Mouse (Mus musculus): ENCODE measurements around the gene Acad11. TPM values are rescaled to one million over a fixed set of nuclear protein-coding genes. Genes with fewer than 3 reads are reported as not detected.

The Acad11 gene
- polyA plus RNA-seq, 1 experiment, result 18.8 TPM

- H3K36me3 ChIP-seq (ENCODE audit: control insufficient read depth, insufficient read depth, low read length), result peaks cover 7% of the 10 kb centered on the region
- no peak overlapping the region for H3K27ac ChIP-seq (ENCODE audit: control insufficient read depth, insufficient read depth, low read depth, low read length)
- no peak overlapping the region for H3K4me3 ChIP-seq (ENCODE audit: control insufficient read depth, low read depth, low read length)
- H3K27me3 ChIP-seq (ENCODE audit: control insufficient read depth, insufficient read depth, low read length), result no peaks in the 10 kb centered on the region
- no peaks in the 10 kb centered on the region for H3K4me1 ChIP-seq (ENCODE audit: control insufficient read depth, insufficient read depth, low read length)
- TF ChIP-seq CTCF (IDR thresholded peaks at IDR 0.05; ENCODE audit: control insufficient read depth, insufficient read depth, insufficient replicate concordance, low read depth, low read length) (no peak), POLR2A (IDR thresholded peaks at IDR 0.05; ENCODE audit: control insufficient read depth, low read depth, low read length) (no peak)
Measured at GRCm38 (mm10) chr9:104080038-104080437, 16.9 kb downstream of the Acad11 start.

GRCm38 (mm10) chr9:104085730-104086429 is 22.7 kb downstream of the Acad11 start:
- TF ChIP-seq CTCF (IDR thresholded peaks at IDR 0.05; ENCODE audit: control insufficient read depth, insufficient read depth, insufficient replicate concordance, low read depth, low read length) (no peak), POLR2A (IDR thresholded peaks at IDR 0.05; ENCODE audit: control insufficient read depth, low read depth, low read length) (no peak)
- Histone ChIP-seq H3K27ac (ENCODE audit: control insufficient read depth, insufficient read depth, low read depth, low read length) (no peak overlapping the region), H3K36me3 (ENCODE audit: control insufficient read depth, insufficient read depth, low read length) (peaks cover 7% of the 10 kb centered on the region), H3K4me3 (ENCODE audit: control insufficient read depth, low read depth, low read length) (no peak overlapping the region), H3K4me1 (ENCODE audit: control insufficient read depth, insufficient read depth, low read length) (no peaks in the 10 kb centered on the region), H3K27me3 (ENCODE audit: control insufficient read depth, insufficient read depth, low read length) (no peaks in the 10 kb centered on the region)

GRCm38 (mm10) chr9:104088555-104088954 is 25.4 kb downstream of the Acad11 start:
- H3K4me3 ChIP-seq (ENCODE audit: control insufficient read depth, low read depth, low read length), result no peak overlapping the region
- no peak overlapping the region for H3K27ac ChIP-seq (ENCODE audit: control insufficient read depth, insufficient read depth, low read depth, low read length)
- H3K4me1 ChIP-seq (ENCODE audit: control insufficient read depth, insufficient read depth, low read length), result no peaks in the 10 kb centered on the region
- TF ChIP-seq POLR2A (IDR thresholded peaks at IDR 0.05; ENCODE audit: control insufficient read depth, low read depth, low read length), result no peak
- no peak for TF ChIP-seq CTCF (IDR thresholded peaks at IDR 0.05; ENCODE audit: control insufficient read depth, insufficient read depth, insufficient replicate concordance, low read depth, low read length)
- peaks cover 10% of the 10 kb centered on the region for H3K36me3 ChIP-seq (ENCODE audit: control insufficient read depth, insufficient read depth, low read length)
- no peaks in the 10 kb centered on the region for H3K27me3 ChIP-seq (ENCODE audit: control insufficient read depth, insufficient read depth, low read length)

- Histone ChIP-seq H3K4me3 (ENCODE audit: control insufficient read depth, low read depth, low read length) (no peak overlapping the region), H3K27me3 (ENCODE audit: control insufficient read depth, insufficient read depth, low read length) (no peaks in the 10 kb centered on the region), H3K27ac (ENCODE audit: control insufficient read depth, insufficient read depth, low read depth, low read length) (no peak overlapping the region), H3K4me1 (ENCODE audit: control insufficient read depth, insufficient read depth, low read length) (no peaks in the 10 kb centered on the region), H3K36me3 (ENCODE audit: control insufficient read depth, insufficient read depth, low read length) (peaks cover 5% of the 10 kb centered on the region; the same call in 1 of the 2 replicates)
- TF ChIP-seq POLR2A (IDR thresholded peaks at IDR 0.05; ENCODE audit: control insufficient read depth, low read depth, low read length), result no peak
Measured at GRCm38 (mm10) chr9:104092945-104093344, 29.8 kb downstream of the Acad11 start.

GRCm38 (mm10) chr9:104098256-104098655 is 35.1 kb downstream of the Acad11 start:
- H3K36me3 ChIP-seq (ENCODE audit: control insufficient read depth, insufficient read depth, low read length), result peaks cover 2% of the 10 kb centered on the region; the same call in 1 of the 2 replicates
- no peak for TF ChIP-seq POLR2A (IDR thresholded peaks at IDR 0.05; ENCODE audit: control insufficient read depth, low read depth, low read length)
- TF ChIP-seq CTCF (IDR thresholded peaks at IDR 0.05; ENCODE audit: control insufficient read depth, insufficient read depth, insufficient replicate concordance, low read depth, low read length), result no peak
- H3K4me1 ChIP-seq (ENCODE audit: control insufficient read depth, insufficient read depth, low read length), result no peaks in the 10 kb centered on the region; the same call in 1 of the 2 replicates
- H3K27me3 ChIP-seq (ENCODE audit: control insufficient read depth, insufficient read depth, low read length), result no peaks in the 10 kb centered on the region
- no peak overlapping the region for H3K4me3 ChIP-seq (ENCODE audit: control insufficient read depth, low read depth, low read length)
- no peak overlapping the region for H3K27ac ChIP-seq (ENCODE audit: control insufficient read depth, insufficient read depth, low read depth, low read length)

GRCm38 (mm10) chr9:104099060-104099459 is 35.9 kb downstream of the Acad11 start:
- Histone ChIP-seq H3K27me3 (ENCODE audit: control insufficient read depth, insufficient read depth, low read length) (no peaks in the 10 kb centered on the region), H3K4me3 (ENCODE audit: control insufficient read depth, low read depth, low read length) (peak overlapping the region; percentile 67)
- TF ChIP-seq POLR2A (IDR thresholded peaks at IDR 0.05; ENCODE audit: control insufficient read depth, low read depth, low read length) (no peak), CTCF (IDR thresholded peaks at IDR 0.05; ENCODE audit: control insufficient read depth, insufficient read depth, insufficient replicate concordance, low read depth, low read length) (no peak)

GRCm38 (mm10) chr9:104100822-104101221 is 37.6 kb downstream of the Acad11 start:
- Histone ChIP-seq H3K4me1 (ENCODE audit: control insufficient read depth, insufficient read depth, low read length) (no peaks in the 10 kb centered on the region; the same call in 1 of the 2 replicates), H3K4me3 (ENCODE audit: control insufficient read depth, low read depth, low read length) (no peak overlapping the region), H3K27me3 (ENCODE audit: control insufficient read depth, insufficient read depth, low read length) (no peaks in the 10 kb centered on the region), H3K27ac (ENCODE audit: control insufficient read depth, insufficient read depth, low read depth, low read length) (no peak overlapping the region), H3K36me3 (ENCODE audit: control insufficient read depth, insufficient read depth, low read length) (no peaks in the 10 kb centered on the region; the same call in 1 of the 2 replicates)
- no peak for TF ChIP-seq POLR2A (IDR thresholded peaks at IDR 0.05; ENCODE audit: control insufficient read depth, low read depth, low read length)
- no peak for TF ChIP-seq CTCF (IDR thresholded peaks at IDR 0.05; ENCODE audit: control insufficient read depth, insufficient read depth, insufficient replicate concordance, low read depth, low read length)

More at GRCm38 (mm10) chr9:104099060-104099459, 35.9 kb downstream of the Acad11 start:
- no peaks in the 10 kb centered on the region; the same call in 1 of the 2 replicates for H3K4me1 ChIP-seq (ENCODE audit: control insufficient read depth, insufficient read depth, low read length)
- no peak overlapping the region for H3K27ac ChIP-seq (ENCODE audit: control insufficient read depth, insufficient read depth, low read depth, low read length)
- peaks cover 2% of the 10 kb centered on the region; the same call in 1 of the 2 replicates for H3K36me3 ChIP-seq (ENCODE audit: control insufficient read depth, insufficient read depth, low read length)
